Mouse (Mus musculus): ENCODE results near the gene Vmn2r88. TPM values are rescaled to one million over a fixed set of nuclear protein-coding genes. Genes with fewer than 3 reads are reported as not detected.
"Not testable (repeated sequence)": the region's sequence is repeated elsewhere in the genome, so short reads cannot be mapped to it uniquely, and the experiment has no call there.

Gene Vmn2r88
- total RNA-seq (2022), result not detected

- no peak for DNase-seq (ENCODE audit: low spot score in 2 of 2)
Observed at GRCm38 (mm10) chr14:51410520-51410919, at the start of gene Vmn2r88. Gene Vmn2r88 (plus strand): TSS chr14:51410820.

- no peak for DNase-seq (ENCODE audit: low spot score in 2 of 2)
Observed at GRCm38 (mm10) chr14:51361456-51361855, 49.2 kb upstream of the Vmn2r88 start, which contains the start of gene Gm7247. Gene Gm7247 (plus strand): TSS chr14:51361756.

GRCm38 (mm10) chr14:51382805-51383204 lies 27.8 kb upstream of the Vmn2r88 start:
- no peak for DNase-seq (ENCODE audit: low spot score in 2 of 2)

DNA sequence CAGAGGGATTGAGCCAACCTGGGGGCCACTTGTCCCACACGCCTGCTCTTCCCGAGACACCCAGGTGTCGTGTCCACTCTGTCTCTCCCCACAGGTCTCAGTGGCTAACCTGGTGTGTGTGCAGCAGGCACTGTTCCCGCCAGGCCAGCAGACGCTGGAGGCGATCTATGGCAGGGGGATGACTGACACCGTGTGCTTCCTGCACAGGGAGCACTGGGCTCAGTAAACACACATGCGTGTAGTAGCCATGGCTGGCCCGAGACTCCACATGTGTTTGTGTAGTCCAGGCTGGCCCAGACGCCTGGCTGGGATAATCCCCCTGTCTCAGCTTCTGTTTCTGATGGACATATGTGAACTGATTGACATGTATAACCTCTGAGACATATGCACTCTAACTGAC lies 26.3 kb upstream of the Vmn2r88 start:
- DNase-seq (ENCODE audit: low spot score in 2 of 2), result no peak

- no peak for DNase-seq (ENCODE audit: low spot score in 2 of 2)
Observed at GRCm38 (mm10) chr14:51385741-51386140, 24.9 kb upstream of the Vmn2r88 start.

- DNase-seq (ENCODE audit: low spot score in 2 of 2), result no peak
Observed at GRCm38 (mm10) chr14:51387768-51388167, 22.9 kb upstream of the Vmn2r88 start.

GRCm38 (mm10) chr14:51388222-51388621 lies 22.4 kb upstream of the Vmn2r88 start:
- no peak for DNase-seq (ENCODE audit: low spot score in 2 of 2)

DNA sequence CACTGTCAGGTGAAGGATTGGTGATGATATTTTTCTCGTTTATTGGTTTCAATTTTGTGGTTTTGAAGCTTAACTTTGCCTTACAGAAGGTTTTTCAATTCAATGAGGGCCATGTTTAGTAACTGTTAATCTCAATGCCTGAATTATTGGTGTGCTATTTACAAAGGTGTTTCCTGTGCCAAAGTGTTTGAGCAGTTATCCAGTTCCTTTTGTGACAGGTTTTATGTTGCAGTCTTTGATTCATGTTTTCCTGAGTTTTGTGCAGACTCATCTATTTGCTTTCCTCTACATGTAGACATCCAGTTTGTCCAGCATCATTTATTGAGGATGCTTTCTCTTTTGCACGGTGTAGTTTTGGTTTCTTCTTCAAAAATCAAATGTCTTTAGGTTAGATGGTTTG lies 13.3 kb downstream of the Vmn2r88 start:
- no peak for DNase-seq (ENCODE audit: low spot score in 2 of 2)

DNA sequence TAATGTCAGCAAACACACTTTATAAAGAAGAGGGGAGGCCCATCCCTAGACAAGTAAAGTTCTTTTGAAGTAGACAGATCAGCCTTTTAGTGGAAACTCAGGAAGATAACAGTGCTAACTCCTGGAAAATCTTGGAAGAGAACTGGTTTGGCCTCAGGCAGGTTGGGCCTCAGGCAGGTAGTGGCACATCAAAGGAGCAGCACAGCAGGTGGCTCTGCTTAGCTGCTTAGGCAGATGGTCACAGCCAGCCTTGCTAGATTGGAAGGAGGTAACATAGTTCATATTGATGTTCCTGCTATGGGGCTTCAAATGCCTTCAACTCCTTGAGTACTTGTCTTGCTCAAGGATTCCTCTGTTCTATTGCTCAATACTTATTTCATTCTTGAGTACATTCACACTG lies 19.5 kb downstream of the Vmn2r88 start:
- DNase-seq (ENCODE audit: low spot score in 2 of 2), result not testable (repeated sequence)

DNA sequence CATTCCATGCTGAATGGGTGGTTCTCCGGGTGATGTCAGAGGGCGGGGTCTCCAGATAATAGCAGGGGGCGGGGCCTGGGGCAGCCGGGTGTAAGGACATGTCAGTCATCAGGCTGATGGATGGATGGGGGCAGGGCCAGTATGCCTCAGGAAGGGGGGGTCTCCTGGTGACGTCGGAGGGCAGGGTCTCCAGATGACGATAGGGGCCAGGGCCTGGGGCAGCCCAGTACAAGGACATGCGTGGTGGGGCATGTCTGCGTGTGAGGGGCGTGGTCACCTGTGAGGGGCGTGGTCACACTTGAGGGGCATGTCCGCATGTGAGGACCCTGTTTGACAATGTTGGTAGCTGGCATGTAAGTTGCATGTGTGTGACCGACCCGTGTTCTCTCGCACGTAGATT lies 23.9 kb downstream of the Vmn2r88 start:
- no peak for DNase-seq (ENCODE audit: low spot score in 2 of 2)

DNA sequence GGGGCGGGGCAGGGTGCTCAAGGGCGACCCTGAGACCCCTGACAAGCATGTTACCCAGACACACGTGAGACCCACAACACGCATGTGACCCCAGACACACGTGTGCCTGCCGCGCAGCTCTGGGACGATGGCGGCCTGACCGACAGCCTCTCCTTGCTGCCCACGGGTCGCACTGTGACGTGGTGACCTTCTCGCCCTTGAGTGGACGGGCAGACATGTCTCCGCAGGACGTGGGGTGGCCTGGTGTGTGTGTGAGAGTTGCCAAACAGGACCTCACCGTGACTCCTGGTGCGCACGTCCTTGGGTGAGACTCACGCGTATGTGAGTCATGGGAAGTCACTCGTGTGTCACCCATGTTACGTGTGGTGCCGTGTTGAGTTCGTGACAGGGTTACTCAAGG lies 24.4 kb downstream of the Vmn2r88 start:
- no peak for DNase-seq (ENCODE audit: low spot score in 2 of 2)

DNA sequence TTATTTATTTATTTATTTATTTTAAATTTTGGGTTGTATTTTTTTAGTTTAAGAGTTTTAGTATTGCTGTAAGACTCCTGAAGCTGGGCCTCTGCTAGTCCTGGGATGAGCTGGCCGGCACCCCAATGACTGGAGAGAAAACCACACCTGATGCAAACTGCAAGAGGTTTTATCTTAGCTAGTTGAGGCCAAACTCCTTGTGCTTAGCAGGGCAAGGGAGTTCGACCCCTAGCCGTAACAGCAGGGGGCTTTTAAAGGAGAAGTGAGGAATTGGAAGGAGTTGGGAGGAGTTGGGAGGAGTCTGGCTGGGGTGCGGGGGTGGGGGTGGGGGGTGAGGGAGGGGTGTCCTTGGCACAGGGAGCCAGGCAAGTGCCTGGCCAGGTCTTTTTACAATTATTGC lies 28.3 kb downstream of the Vmn2r88 start:
- no peak for DNase-seq (ENCODE audit: low spot score in 2 of 2)

GRCm38 (mm10) chr14:51451557-51451956 lies 40.9 kb downstream of the Vmn2r88 start, which contains the start of gene Vmn2r89:
Gene Vmn2r89 (plus strand): TSS chr14:51451857.
- DNase-seq (ENCODE audit: low spot score in 2 of 2), result not testable (repeated sequence)

Other genes with a start within 250 kb of the Vmn2r88 start
- under 1 TPM in 1 of 4 experiments, not detected in 3; 0.74 TPM for gene Rnase2b, start 248.6 kb upstream of the Vmn2r88 start, total RNA-seq (2022)
- gene Ang2, start 211.7 kb upstream of the Vmn2r88 start, total RNA-seq (2022), result not detected
- gene Ear14, start 207.4 kb upstream of the Vmn2r88 start, total RNA-seq (2022), result not detected
- gene Rnase2a, start 154.7 kb upstream of the Vmn2r88 start, total RNA-seq (2022), result not detected
- not detected for gene Gm7247, start 49.1 kb upstream of the Vmn2r88 start, total RNA-seq (2022)
- gene Vmn2r89, start 41.0 kb downstream of the Vmn2r88 start, total RNA-seq (2022), result not detected
- not detected for gene Gm5622, start 142.0 kb downstream of the Vmn2r88 start, total RNA-seq (2022)
- not detected for gene Gm17175, start 163.2 kb downstream of the Vmn2r88 start, total RNA-seq (2022)
- not detected for gene Gm17174, start 181.3 kb downstream of the Vmn2r88 start, total RNA-seq (2022)
- not detected for gene Gm17078, start 200.5 kb downstream of the Vmn2r88 start, total RNA-seq (2022)
- not detected for gene Gm4181, start 224.8 kb downstream of the Vmn2r88 start, total RNA-seq (2022)